Mouse (Mus musculus): ENCODE results near the gene Lims1. TPM values are rescaled to one million over a fixed set of nuclear protein-coding genes. Genes with fewer than 3 reads are reported as not detected.

The Lims1 gene
- 143 and 159 TPM in 2 replicates for polyA plus RNA-seq (2015; fragmentation: Nextera tagmentation; extraction: Ambion mirVana)

DNA sequence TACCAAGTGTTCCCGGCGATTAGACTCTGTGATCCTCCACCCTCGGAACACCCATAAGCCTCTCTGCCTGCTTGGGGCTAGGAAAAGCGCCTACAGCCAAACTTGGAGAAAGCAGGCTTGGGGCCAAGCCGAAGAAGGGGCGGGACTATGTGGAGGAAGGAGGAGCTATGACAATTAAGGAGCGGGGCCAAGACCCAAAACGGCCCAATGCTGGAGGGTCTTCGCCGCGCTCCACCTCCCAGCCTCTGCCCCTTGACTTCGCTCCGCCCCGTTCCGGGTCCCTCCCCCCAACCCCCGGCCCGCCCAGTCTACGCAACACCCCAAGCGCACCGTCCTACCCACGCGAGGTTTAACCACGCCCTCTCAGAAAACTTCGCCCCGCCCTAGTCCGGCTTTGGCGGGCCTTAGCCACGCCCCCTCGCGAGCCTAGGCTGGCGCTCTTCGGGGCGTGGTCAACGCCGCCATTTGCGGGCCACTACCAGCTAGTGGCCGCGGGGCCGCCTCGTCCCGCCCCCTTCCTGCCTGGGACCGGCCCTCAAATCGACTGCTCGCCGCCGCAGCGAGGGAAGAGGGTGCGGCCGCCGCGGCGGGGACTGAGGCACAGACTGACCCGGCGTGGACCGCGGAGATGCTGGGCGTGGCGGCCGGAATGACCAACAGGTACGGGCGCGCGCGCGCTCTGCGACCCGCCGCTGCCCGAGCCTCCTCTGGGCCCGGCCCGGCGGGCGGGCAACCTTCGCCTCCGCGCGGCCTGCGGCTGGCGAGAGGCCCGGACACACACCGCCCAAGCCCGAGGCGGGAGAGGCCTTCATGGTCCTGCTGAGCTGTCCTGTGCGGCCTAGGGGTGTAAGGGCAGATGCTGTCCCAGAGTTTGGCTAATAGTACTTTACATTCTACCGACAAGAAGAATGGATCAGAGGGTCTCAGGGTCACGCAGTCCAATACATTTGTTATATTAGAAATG lies at the start of gene Lims1:
Gene Lims1 (plus strand): TSS at position 439 of the 964 bp plus-strand sequence.
- Histone ChIP-seq H3K36me3 (ENCODE audit: insufficient read depth, low read length) (no peaks in the 10 kb centered on the region), H3K9me3 (replicated peaks; ENCODE audit: low read length) (no peaks in the 10 kb centered on the region), H3K4me1 (replicated peaks; ENCODE audit: insufficient read depth, low read length) (peaks cover 12% of the 10 kb centered on the region; the same call in 1 of the 2 replicates), H3K27me3 (ENCODE audit: insufficient read depth, low read length) (no peaks in the 10 kb centered on the region), H3K4me3 (replicated peaks; ENCODE audit: low read depth, low read length) (peak within 1 kb of the TSS; percentile 81), H3K9ac (ENCODE audit: low read depth, low read length) (peak within 1 kb of the TSS; percentile 87), H3K4me2 (ENCODE audit: low read length) (peak within 1 kb of the TSS; percentile 69), H3K27ac (peak within 1 kb of the TSS; percentile 93)
- ATAC-seq (replicated peaks; ENCODE audit: low FRiP score, low read depth) (peak; percentile 99), DNase-seq (ENCODE audit: low spot score) (peak; percentile 99)
- peak; percentile 18; the same call in 1 of the 2 replicates for TF ChIP-seq CTCF (IDR thresholded peaks at IDR 0.05; ENCODE audit: low read depth)
- WGBS: under 1% methylated on average over 75 of the region's 86 CpGs

- TF ChIP-seq CTCF (IDR thresholded peaks at IDR 0.05; ENCODE audit: low read depth): no peak
- no peak for ATAC-seq (replicated peaks; ENCODE audit: low FRiP score, low read depth)
- Histone ChIP-seq H3K27me3 (ENCODE audit: insufficient read depth, low read length) (no peaks in the 10 kb centered on the region), H3K4me2 (ENCODE audit: low read length) (no peak overlapping the region), H3K36me3 (ENCODE audit: insufficient read depth, low read length) (peaks cover 41% of the 10 kb centered on the region), H3K4me1 (replicated peaks; ENCODE audit: insufficient read depth, low read length) (no peaks in the 10 kb centered on the region), H3K27ac (no peak overlapping the region), H3K9ac (ENCODE audit: low read depth, low read length) (no peak overlapping the region), H3K4me3 (replicated peaks; ENCODE audit: low read depth, low read length) (no peak overlapping the region), H3K9me3 (replicated peaks; ENCODE audit: low read length) (no peaks in the 10 kb centered on the region)
- DNase-seq (ENCODE audit: low spot score): no peak
- 92% methylated on average over 7 of the region's 7 CpGs for WGBS
Measured at GRCm38 (mm10) chr10:58282238-58282637, 41.0 kb upstream of the Lims1 start.

- H3K9ac ChIP-seq (ENCODE audit: low read depth, low read length): no peak overlapping the region
- H3K27ac ChIP-seq: no peak overlapping the region
- ATAC-seq (replicated peaks; ENCODE audit: low FRiP score, low read depth) (no peak), DNase-seq (ENCODE audit: low spot score) (no peak)
- H3K4me3 ChIP-seq (replicated peaks; ENCODE audit: low read depth, low read length): no peak overlapping the region
- no peak overlapping the region for H3K4me2 ChIP-seq (ENCODE audit: low read length)
- H3K36me3 ChIP-seq (ENCODE audit: insufficient read depth, low read length): peaks cover 67% of the 10 kb centered on the region
- H3K9me3 ChIP-seq (replicated peaks; ENCODE audit: low read length): no peaks in the 10 kb centered on the region
- H3K27me3 ChIP-seq (ENCODE audit: insufficient read depth, low read length): no peaks in the 10 kb centered on the region
- TF ChIP-seq CTCF (IDR thresholded peaks at IDR 0.05; ENCODE audit: low read depth): no peak
- no peaks in the 10 kb centered on the region for H3K4me1 ChIP-seq (replicated peaks; ENCODE audit: insufficient read depth, low read length)
- 72% methylated on average over 3 of the region's 3 CpGs for WGBS
Measured at GRCm38 (mm10) chr10:58290742-58291141, 32.5 kb upstream of the Lims1 start.

GRCm38 (mm10) chr10:58294246-58294645 lies 29.0 kb upstream of the Lims1 start:
- H3K36me3 ChIP-seq (ENCODE audit: insufficient read depth, low read length): peaks cover 71% of the 10 kb centered on the region
- no peak for TF ChIP-seq CTCF (IDR thresholded peaks at IDR 0.05; ENCODE audit: low read depth)
- 96% methylated on average over 3 of the region's 3 CpGs for WGBS

DNA sequence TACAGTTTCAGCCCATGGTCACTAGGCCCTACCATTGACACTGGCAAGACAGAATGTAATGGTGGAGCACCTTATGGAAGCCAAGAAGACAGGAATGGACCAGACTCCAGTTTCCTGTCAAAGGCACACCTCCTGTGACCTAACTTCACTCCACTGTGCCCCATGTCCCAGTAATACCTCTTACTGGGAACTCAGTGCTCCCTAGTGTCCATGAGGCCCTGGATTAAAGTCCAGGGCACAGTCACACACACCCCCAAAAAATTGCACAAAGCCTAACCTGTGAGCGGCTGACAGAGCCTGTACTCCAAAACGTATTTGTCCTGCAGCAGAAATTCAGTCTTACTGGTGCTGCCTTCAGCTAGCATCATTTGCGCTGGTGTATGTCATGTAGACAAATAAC lies 27.7 kb upstream of the Lims1 start:
- Histone ChIP-seq H3K36me3 (ENCODE audit: insufficient read depth, low read length) (peaks cover 68% of the 10 kb centered on the region), H3K4me1 (replicated peaks; ENCODE audit: insufficient read depth, low read length) (no peaks in the 10 kb centered on the region), H3K27ac (no peak overlapping the region), H3K9me3 (replicated peaks; ENCODE audit: low read length) (no peaks in the 10 kb centered on the region), H3K9ac (ENCODE audit: low read depth, low read length) (no peak overlapping the region), H3K4me3 (replicated peaks; ENCODE audit: low read depth, low read length) (no peak overlapping the region), H3K4me2 (ENCODE audit: low read length) (no peak overlapping the region), H3K27me3 (ENCODE audit: insufficient read depth, low read length) (no peaks in the 10 kb centered on the region)
- no peak for TF ChIP-seq CTCF (IDR thresholded peaks at IDR 0.05; ENCODE audit: low read depth)
- ATAC-seq (replicated peaks; ENCODE audit: low FRiP score, low read depth) (no peak), DNase-seq (ENCODE audit: low spot score) (no peak)
- WGBS: 96% methylated on average over 3 of the region's 3 CpGs

More at GRCm38 (mm10) chr10:58294246-58294645, 29.0 kb upstream of the Lims1 start:
- Histone ChIP-seq H3K4me2 (ENCODE audit: low read length) (no peak overlapping the region), H3K4me3 (replicated peaks; ENCODE audit: low read depth, low read length) (no peak overlapping the region), H3K9me3 (replicated peaks; ENCODE audit: low read length) (no peaks in the 10 kb centered on the region), H3K27me3 (ENCODE audit: insufficient read depth, low read length) (no peaks in the 10 kb centered on the region), H3K4me1 (replicated peaks; ENCODE audit: insufficient read depth, low read length) (no peaks in the 10 kb centered on the region), H3K9ac (ENCODE audit: low read depth, low read length) (no peak overlapping the region), H3K27ac (no peak overlapping the region)
- ATAC-seq (replicated peaks; ENCODE audit: low FRiP score, low read depth): no peak
- no peak for DNase-seq (ENCODE audit: low spot score)

DNA sequence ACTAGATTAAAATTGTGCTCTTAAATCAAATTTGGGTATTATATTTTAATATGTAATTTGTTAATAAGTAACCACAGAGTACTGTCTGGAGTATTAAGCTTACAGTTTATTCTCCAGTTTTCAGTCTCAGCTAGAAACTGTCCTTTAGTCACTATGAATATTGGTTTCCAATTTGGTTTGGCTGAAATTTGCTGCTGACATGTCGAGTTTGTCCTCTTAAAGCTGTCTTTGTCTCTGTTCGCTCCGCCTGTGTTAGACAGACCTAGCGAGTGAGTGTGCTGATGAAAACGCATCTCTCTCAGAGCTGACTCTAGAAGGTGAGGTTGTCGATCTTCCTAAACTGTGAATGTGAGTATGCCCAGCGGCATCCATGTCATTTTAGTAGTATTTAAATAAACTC lies 18.3 kb upstream of the Lims1 start:
- no peak overlapping the region for H3K4me2 ChIP-seq (ENCODE audit: low read length)
- no peak overlapping the region for H3K27ac ChIP-seq
- DNase-seq (ENCODE audit: low spot score) (no peak), ATAC-seq (replicated peaks; ENCODE audit: low FRiP score, low read depth) (no peak)
- no peaks in the 10 kb centered on the region for H3K27me3 ChIP-seq (ENCODE audit: insufficient read depth, low read length)
- H3K9ac ChIP-seq (ENCODE audit: low read depth, low read length): no peak overlapping the region
- TF ChIP-seq CTCF (IDR thresholded peaks at IDR 0.05; ENCODE audit: low read depth): no peak
- H3K9me3 ChIP-seq (replicated peaks; ENCODE audit: low read length): no peaks in the 10 kb centered on the region
- no peak overlapping the region for H3K4me3 ChIP-seq (replicated peaks; ENCODE audit: low read depth, low read length)
- H3K36me3 ChIP-seq (ENCODE audit: insufficient read depth, low read length): peaks cover 24% of the 10 kb centered on the region
- WGBS: 92% methylated on average over 7 of the region's 7 CpGs
- H3K4me1 ChIP-seq (replicated peaks; ENCODE audit: insufficient read depth, low read length): no peaks in the 10 kb centered on the region
